Mouse (Mus musculus) right cerebral cortex, postnatal 10 days (tissue): ENCODE results near the gene Mpi.

Experiments
- DNase-seq, 2 experiments: peaks; one replicate each; pipeline ENCODE4 v3.0.0; 2021; ENCODE audit warnings: low spot score in 2 of 2

The Mpi gene

GRCm38 (mm10) chr9:57561711-57562099, 9.1 kb upstream of the Mpi start:
- no peak for DNase-seq

- peak; percentile 95 to 96 for DNase-seq
These were observed 8.5 kb upstream of the Mpi start, which contains the start of gene Scamp2 for GRCm38 (mm10) chr9:57560861-57561710. Gene Scamp2, plus strand, starts transcription at chr9:57560943.

DNA sequence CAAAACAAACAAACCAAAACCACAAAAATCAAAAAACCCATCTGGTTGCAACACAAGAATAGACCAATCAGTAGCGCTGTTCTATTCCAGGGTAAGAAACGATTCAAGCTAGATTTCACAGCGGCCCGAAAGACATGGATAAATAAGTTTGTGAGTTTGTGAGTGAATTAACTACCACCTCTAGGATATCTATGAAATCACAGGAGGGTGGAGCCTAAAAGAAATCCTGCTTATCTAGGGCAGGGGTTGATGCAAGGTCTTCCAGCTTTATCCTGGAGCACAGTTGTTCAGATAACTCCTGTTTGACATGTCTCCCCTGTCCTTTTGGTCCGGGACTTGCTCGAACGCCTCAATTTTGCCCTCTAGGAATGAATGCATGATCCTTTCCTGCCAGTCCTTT, 7.7 kb upstream of the Mpi start:
- no peak for DNase-seq

DNA sequence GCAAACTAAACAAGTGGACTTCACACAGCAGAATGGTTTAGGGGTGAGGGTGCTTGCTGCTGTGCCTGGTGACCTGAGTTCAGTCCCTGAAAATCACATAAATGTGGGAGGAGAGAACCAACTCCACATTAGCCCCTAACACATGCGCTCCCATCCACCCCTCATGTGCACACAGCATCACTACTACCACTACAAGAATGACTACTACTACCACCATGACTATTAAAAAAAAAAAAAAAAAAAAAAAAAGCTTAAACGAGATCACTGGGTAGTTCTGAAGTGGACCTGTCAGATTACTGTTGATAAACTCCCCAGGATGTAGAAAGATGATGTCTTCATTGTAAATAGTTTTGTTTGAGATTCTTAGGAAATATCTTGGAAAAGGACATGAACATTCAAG, 7.0 kb upstream of the Mpi start:
- DNase-seq, result no peak

GRCm38 (mm10) chr9:57558625-57559024, 6.1 kb upstream of the Mpi start:
- DNase-seq, result no peak

- DNase-seq, result no peak
These were observed 4.7 kb upstream of the Mpi start for GRCm38 (mm10) chr9:57557215-57557614.

GRCm38 (mm10) chr9:57554753-57555152, 2.2 kb upstream of the Mpi start:
- DNase-seq, result no peak

GRCm38 (mm10) chr9:57553119-57553518, 556 bp upstream of the Mpi start:
- no peak for DNase-seq

DNA sequence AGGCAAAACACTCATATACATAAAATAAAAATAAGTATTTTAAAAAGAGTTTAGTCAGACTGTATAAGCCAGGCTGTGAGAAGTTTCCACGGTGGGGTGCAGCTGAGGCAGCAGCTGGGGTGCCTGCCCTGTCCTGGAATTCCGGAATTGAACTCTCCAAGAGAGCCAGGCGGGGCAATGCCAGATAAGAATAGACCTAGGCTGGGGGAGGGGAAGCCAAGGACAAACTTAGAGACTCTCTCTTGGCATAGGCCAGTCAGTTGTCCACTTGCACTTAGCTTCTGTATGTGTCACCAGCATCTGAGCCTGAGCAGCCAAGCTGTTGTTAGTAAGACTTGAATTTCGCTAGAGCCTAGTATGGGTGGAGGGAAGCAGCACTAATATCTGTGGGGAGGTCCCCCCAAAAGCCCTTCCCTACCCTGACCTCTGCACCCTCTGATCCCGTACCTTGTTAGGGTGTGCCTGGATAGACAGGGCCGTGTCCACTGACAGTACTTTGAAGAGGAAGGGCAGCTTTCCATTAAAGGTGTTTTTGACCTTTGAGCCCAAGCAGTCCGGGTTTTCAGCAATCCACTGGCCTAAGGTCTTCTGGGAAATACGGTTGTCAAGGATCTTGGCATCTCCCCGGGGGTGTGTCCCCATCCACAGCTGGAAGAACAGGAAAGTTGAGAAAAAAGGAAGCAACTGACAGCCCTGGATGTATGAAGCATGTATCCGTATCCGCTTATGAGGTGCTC, 2.3 kb downstream of the Mpi start:
- no peak for DNase-seq

- no peak for DNase-seq
These were observed 3.4 kb downstream of the Mpi start for GRCm38 (mm10) chr9:57549186-57549585.

- DNase-seq, result no peak
These were observed 4.7 kb downstream of the Mpi start for GRCm38 (mm10) chr9:57547869-57548268.

- DNase-seq, result no peak
These were observed 5.3 kb downstream of the Mpi start for GRCm38 (mm10) chr9:57547287-57547686.

DNA sequence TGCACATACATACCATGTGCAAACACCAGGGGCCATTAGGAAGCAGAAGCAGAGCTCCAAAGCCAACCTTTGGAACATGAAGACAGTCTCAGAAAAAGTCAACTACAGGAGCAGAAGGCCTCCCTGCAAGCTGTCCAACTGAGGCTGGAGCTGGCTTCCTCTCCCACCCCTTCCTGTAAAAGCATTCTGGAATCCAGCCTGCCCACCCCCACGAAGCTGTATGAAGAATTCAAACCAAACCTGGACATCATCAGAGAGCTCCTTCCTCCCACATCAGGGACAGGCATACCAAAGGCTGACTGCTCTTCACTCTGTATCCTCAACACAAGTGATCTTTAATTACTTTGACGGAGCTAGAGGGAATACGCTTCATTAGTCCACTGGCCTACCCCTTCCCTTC, 8.6 kb downstream of the Mpi start:
- DNase-seq, result no peak

GRCm38 (mm10) chr9:57541312-57541711, 11.3 kb downstream of the Mpi start:
- DNase-seq, result peak in 1 of 2 experiments; percentile 72

GRCm38 (mm10) chr9:57539550-57539949, 13.0 kb downstream of the Mpi start:
- no peak for DNase-seq

GRCm38 (mm10) chr9:57537728-57538181, 14.8 kb downstream of the Mpi start:
- peak in 1 of 2 experiments; percentile 58 for DNase-seq

GRCm38 (mm10) chr9:57537044-57537727, 15.4 kb downstream of the Mpi start, which contains the start of gene Fam219b:
Gene Fam219b, plus strand, starts transcription at chr9:57537528.
- DNase-seq, result peak; percentile 95 to 96

DNA sequence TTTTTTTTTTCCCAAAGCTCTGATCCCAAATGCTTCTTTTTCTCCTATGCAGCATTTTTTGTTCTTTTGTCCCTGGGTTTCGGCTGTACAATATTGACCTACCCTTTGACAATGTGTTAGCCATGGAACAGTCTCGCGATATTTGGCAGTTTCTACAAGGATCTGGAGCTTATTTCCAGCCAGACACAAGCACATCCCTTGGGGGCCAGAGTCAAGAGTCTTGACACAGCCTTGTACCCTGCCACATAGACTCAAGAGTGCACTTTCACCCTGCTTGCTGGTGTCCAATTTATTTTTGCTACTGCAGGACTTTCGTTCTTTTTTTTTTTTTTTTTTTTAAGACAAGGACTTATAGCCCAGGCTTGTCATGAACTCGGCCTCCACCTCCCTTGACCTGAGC, 16.2 kb downstream of the Mpi start:
- DNase-seq, result no peak

- DNase-seq, result no peak
These were observed 20.6 kb downstream of the Mpi start for GRCm38 (mm10) chr9:57531946-57532345.

DNA sequence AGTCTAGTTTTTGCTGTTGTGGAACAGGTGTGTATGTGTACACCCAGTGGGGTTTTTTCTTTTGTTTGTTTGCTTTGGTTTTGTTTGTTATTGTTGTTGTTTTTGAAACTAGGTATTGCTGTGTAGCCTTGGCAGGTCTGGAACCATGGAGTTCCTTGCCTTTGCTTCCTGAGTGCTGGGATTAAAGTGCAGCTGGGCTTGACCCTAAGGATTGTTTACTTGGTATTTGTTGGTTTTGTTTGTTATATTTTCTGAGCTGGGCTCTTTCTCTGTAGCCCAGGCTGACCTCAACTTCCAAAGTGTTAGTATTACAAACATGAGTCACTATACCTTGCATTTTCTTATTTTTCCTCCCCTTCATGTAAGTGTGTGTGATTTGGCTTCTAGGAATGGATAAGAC, 26.1 kb downstream of the Mpi start:
- DNase-seq, result no peak

GRCm38 (mm10) chr9:57525516-57525915, 27.0 kb downstream of the Mpi start:
- no peak for DNase-seq

DNA sequence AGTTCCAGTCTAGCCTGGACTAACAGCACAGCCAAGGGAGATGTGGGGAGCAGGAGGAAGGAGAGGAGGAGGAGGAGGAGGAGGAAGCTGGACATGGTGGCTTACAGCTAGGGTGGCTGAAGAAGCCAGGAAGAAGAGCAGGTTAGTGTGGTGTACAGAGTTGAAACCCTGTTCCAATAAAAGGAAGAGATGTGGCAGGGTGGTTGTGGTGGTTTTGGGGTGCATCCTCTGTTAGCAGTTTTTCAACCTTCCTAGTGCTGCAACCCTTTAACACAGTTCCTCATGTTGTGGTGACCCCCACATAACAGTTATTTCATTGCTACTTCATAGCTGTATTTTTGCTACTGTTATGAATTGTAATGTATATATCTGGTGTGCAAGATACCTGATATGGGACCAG, 28.1 kb downstream of the Mpi start:
- no peak for DNase-seq
